Mouse (Mus musculus) E14TG2a.4 (cell line): ENCODE measurements at regions not wholly inside any gene's neighbourhood (a gene's known extent, or its start where the extent isn't known, plus 50 kb on each side); places are given as distances from the start of the nearest gene placed in this dataset.
"Not testable (repeated sequence)": the region's sequence is repeated elsewhere in the genome, so short reads cannot be mapped to it uniquely, and the experiment has no call there.

ENCODE experiments used
- H3K27me3 ChIP-seq: 2 replicates; pipeline ENCODE4 v1.6.1; 2014; ENCODE audit warnings: low read length, control low read depth; ENCODE audit not compliant: insufficient read depth
- H3K36me3 ChIP-seq: 2 replicates; pipeline ENCODE4 v1.6.1; 2014; ENCODE audit warnings: low read length, control low read depth; ENCODE audit not compliant: insufficient read depth
- H3K4me1 ChIP-seq: replicated peaks from 2 replicates; pipeline ENCODE4 v1.6.1; 2014; ENCODE audit warnings: low read depth, low read length, control low read depth
- H3K4me3 ChIP-seq: replicated peaks from 2 replicates; pipeline ENCODE4 v1.5.1; 2014; ENCODE audit warnings: mild to moderate bottlenecking, low read length
- H3K9me3 ChIP-seq: 2 replicates; pipeline ENCODE4 v1.6.1; 2014; ENCODE audit warnings: low read length, control low read depth
- CTCF ChIP-seq: conservative IDR thresholded peaks from 2 replicates; pipeline ENCODE4 v1.5.1; 2014; ENCODE audit warnings: low read length
- NANOG ChIP-seq: IDR thresholded peaks from 2 replicates; pipeline ENCODE4 v1.6.1; 2014; ENCODE audit warnings: borderline replicate concordance, low read length, mixed read lengths
- POU5F1 ChIP-seq: IDR thresholded peaks from 2 replicates; pipeline ENCODE4 v1.6.1; 2014; ENCODE audit warnings: low read length, borderline replicate concordance

DNA sequence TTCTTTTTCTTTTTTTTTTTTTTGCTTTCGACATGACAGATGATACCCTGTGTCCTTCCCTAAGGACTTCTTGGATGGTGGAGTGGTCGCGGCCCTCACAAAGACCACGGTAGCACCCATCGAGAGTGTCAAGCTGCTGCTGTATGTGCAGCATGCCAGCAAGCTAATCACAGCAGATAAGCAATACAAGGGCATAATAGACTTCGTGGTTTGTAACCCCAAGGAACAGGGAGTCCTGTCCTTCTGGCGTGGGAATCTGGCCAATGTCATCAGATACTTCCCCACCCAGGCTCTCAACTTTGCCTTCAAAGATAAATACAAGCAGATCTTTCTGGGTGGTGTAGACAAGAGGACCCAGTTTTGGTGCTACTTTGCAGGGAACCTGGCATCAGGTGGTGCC is 707.0 kb downstream of the A830018L16Rik start:
- Histone ChIP-seq H3K36me3 (no peaks in the 10 kb centered on the region), H3K9me3 (no peaks in the 10 kb centered on the region), H3K4me3 (no peak overlapping the region), H3K4me1 (peaks cover 2% of the 10 kb centered on the region; the same call in 1 of the 2 replicates), H3K27me3 (no peaks in the 10 kb centered on the region)
- TF ChIP-seq NANOG = no peak
- TF ChIP-seq CTCF = no peak
- no peak for TF ChIP-seq POU5F1

DNA sequence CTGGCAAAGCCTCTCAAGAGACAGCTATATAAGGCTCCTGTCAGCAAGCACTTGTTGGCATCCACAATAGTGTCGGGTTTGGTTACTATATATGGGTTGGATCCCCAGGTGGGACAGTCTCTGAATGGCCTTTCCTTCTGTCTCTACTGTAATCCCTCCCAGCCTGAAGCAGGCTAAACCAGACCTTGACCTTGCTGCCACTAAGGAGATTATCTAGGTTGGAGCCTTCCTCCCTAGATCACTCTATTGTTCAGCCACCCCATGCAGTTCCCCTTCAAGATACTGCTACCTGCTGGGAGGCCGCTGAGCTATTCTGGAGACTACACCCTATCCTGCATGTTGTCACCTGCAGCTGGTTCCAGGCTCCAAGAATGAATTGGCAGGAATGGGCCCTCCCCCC is 712.7 kb downstream of the A830018L16Rik start:
- peaks cover 13% of the 10 kb centered on the region for H3K4me1 ChIP-seq
- not testable (repeated sequence) for H3K36me3 ChIP-seq, H3K27me3 ChIP-seq, H3K4me3 ChIP-seq, H3K9me3 ChIP-seq
- peak; percentile 26; the same call in 1 of the 2 replicates for TF ChIP-seq NANOG

DNA sequence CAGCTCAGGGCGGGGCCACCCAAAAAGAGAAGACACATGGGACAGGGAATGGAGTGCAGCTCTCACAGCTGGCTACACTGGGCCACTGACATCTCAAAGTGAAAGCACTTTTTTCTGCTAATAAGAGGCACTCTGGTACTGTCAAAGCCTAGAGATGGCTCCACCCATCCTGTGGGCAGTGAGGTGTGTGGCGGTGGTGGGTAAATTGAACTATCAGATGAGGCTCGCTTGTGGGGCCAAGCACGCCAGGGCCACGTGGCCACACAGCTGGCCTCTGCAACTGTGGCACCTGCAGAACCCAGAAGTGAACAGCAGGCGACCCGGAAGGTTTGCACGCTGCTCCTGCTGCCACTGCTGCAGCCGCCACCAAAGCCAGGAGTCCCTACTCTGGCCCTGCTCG is 756.6 kb downstream of the A830018L16Rik start:
- TF ChIP-seq NANOG = no peak
- TF ChIP-seq CTCF = no peak
- no peak for TF ChIP-seq POU5F1
- no peaks in the 10 kb centered on the region for H3K36me3 ChIP-seq
- H3K9me3 ChIP-seq = peaks cover 19% of the 10 kb centered on the region
- H3K4me3 ChIP-seq = no peak overlapping the region
- no peaks in the 10 kb centered on the region for H3K27me3 ChIP-seq
- H3K4me1 ChIP-seq = no peaks in the 10 kb centered on the region

DNA sequence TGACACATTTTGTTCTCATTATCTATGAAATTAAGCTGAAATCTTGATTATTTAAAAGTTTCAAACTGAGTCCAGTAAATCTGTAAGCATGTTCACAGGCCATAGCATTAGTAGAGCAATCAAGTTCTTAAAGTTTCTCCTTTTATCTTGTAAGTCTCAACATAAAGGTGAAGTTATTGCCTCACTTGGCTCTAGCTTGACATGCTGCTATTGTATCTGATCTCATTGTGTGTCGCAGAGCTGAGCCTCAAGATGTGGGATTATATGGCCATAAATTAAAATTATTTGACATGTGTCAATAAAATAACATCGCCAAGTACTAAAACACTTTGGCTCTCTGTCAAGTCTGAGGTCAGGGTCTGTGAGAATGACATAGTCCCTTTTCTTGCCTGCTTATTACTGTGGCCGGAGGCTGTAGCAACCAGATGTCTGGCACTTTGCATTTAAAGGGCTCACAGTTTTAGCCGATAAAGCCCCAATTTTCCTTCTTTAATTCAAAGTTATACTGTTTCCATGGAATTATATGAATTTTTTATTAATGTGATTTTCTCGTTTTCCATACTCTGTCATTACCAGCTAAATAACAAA is 775.8 kb downstream of the A830018L16Rik start:
- no peaks in the 10 kb centered on the region for H3K27me3 ChIP-seq
- TF ChIP-seq POU5F1 (no peak), NANOG (no peak), CTCF (no peak)
- H3K36me3 ChIP-seq = no peaks in the 10 kb centered on the region
- no peaks in the 10 kb centered on the region for H3K9me3 ChIP-seq
- H3K4me1 ChIP-seq = no peaks in the 10 kb centered on the region
- no peak overlapping the region for H3K4me3 ChIP-seq

DNA sequence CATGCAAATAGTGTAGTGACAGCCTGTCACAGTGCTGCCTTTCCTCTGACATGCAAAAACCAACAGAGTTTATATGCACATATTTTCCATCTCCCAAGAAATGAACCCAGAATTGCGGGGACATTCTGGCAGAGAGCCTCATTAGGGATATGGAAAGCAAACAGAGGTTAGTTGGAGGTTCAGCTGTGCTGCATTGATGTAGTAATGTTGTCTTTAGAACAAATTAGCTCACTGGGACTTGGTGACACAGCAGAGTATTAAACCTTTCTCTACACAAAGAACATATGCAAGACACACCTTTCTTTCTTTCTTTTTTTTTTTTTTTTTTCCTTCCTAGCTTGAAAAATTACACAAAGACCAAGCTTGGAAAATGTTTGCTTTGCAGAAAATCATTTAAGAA is 778.7 kb downstream of the A830018L16Rik start:
- no peaks in the 10 kb centered on the region for H3K9me3 ChIP-seq
- H3K4me1 ChIP-seq = no peaks in the 10 kb centered on the region
- H3K36me3 ChIP-seq = no peaks in the 10 kb centered on the region
- no peak overlapping the region for H3K4me3 ChIP-seq
- no peak for TF ChIP-seq CTCF
- TF ChIP-seq NANOG = no peak
- TF ChIP-seq POU5F1 = no peak
- no peaks in the 10 kb centered on the region for H3K27me3 ChIP-seq

DNA sequence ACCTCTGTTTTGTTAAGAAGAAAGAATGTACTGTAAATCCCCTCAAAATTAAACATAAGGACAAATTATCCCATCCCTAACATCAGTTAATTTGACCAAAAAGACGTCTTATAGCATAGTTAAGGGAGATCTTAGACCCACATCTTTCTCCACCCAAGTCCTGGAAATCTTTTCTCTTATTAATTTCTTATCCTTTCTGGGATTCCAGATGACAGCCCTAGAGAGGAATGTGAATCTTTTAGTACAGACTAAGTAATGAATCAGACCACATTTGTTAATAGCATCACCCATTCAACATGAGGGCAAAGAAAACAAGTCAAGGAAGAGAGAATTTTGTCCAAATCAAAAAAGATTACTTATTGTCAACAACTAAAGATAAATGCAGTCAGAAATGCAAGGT is 817.2 kb downstream of the A830018L16Rik start:
- no peaks in the 10 kb centered on the region for H3K27me3 ChIP-seq
- no peak for TF ChIP-seq CTCF
- TF ChIP-seq NANOG = no peak
- TF ChIP-seq POU5F1 = no peak
- H3K4me3 ChIP-seq = no peak overlapping the region
- H3K9me3 ChIP-seq = no peaks in the 10 kb centered on the region
- no peaks in the 10 kb centered on the region for H3K4me1 ChIP-seq
- no peaks in the 10 kb centered on the region for H3K36me3 ChIP-seq

DNA sequence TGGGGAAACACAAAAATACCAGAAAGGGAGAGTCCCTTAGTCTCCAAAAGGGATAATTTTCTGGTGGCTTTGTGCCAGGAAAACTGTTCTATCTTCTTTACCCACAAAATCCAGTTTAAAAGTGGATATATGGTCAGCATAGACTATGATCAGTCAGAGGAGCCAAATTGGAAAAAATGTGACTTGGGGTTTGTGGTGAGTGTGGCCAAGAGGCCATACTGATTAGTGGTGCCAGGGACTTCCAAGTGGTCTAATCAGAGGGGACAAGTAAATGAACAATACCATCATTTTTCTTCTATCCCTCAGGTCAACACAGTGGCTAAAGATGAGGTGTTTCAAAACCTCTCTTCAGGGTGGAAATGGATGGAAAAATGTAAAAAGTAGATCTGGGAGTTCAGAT is 828.2 kb downstream of the A830018L16Rik start:
- TF ChIP-seq NANOG (no peak), POU5F1 (no peak), CTCF (no peak)
- no peaks in the 10 kb centered on the region for H3K9me3 ChIP-seq
- no peaks in the 10 kb centered on the region for H3K4me1 ChIP-seq
- no peaks in the 10 kb centered on the region for H3K36me3 ChIP-seq
- H3K4me3 ChIP-seq = no peak overlapping the region
- H3K27me3 ChIP-seq = no peaks in the 10 kb centered on the region

DNA sequence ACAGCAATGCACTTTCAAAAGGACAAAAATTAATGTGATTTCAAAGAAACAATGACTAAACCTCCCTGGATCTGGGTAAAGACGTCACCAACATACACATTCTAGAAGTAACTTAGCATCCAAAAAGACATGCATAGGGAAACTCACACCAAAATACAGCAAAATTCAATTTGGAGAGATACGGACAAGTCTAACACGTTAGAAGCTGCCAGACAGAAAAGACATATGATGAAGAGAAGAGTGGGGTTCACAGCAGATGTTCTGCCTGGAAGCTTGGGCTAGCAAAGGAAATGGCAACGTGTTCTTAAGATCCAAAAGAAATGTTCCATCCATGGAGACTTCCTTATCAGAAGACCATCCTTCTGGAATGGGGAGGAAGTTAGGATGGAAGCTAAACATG is 868.6 kb downstream of the A830018L16Rik start:
- Histone ChIP-seq H3K9me3 (no peaks in the 10 kb centered on the region), H3K36me3 (no peaks in the 10 kb centered on the region), H3K27me3 (no peaks in the 10 kb centered on the region), H3K4me1 (no peaks in the 10 kb centered on the region), H3K4me3 (no peak overlapping the region)
- TF ChIP-seq CTCF = no peak
- no peak for TF ChIP-seq POU5F1
- no peak for TF ChIP-seq NANOG

DNA sequence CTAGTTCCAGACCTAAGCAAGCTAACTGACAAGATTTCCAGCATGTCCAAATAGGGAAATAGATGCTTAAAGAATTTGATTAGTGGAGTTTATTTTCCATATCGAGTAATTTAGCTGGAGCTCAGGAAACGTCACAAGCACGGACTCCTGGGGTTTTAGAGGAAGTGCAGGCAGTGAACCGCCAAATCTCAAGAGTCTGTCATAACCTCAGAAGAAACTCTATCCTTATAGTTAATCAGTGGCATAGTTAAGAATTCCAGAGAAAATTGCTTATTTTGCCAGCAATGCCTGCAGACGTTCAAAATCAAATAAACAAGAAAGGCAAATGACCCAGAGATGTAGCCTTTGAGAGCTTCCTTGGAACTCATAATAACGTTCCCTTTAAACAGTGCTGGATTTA is 871.6 kb downstream of the A830018L16Rik start:
- TF ChIP-seq NANOG (no peak), POU5F1 (no peak), CTCF (no peak)
- no peak overlapping the region for H3K4me3 ChIP-seq

More for the DNA sequence above, 871.6 kb downstream of the A830018L16Rik start:
- H3K27me3 ChIP-seq = no peaks in the 10 kb centered on the region
- H3K36me3 ChIP-seq = no peaks in the 10 kb centered on the region
- no peaks in the 10 kb centered on the region for H3K4me1 ChIP-seq
- no peaks in the 10 kb centered on the region for H3K9me3 ChIP-seq
